Mouse (Mus musculus): ENCODE results near the gene Mgl2. TPM values are rescaled to one million over a fixed set of nuclear protein-coding genes. Genes with fewer than 3 reads are reported as not detected.

The Mgl2 gene
- 5.0 TPM for polyA plus RNA-seq (2014; fragmentation: Illumina TruSeq; extraction: RNeasy Lipid Tissue Mini Kit (QIAGEN cat#74804); ENCODE audit: low read depth, low replicate concordance)

GRCm38 (mm10) chr11:70129926-70130379 lies at the start of gene Mgl2:
Mgl2 (plus strand) TSS chr11:70130329.

GRCm38 (mm10) chr11:70091986-70092783 lies 37.9 kb upstream of the Mgl2 start, which contains the start of gene Asgr2:
Asgr2 (plus strand) TSS chr11:70092644.

GRCm38 (mm10) chr11:70155897-70156296 lies 25.8 kb downstream of the Mgl2 start, which contains the start of gene Clec10a:
Clec10a (plus strand) TSS chr11:70156197.

Other genes with a start within 250 kb of the Mgl2 start
- 2.9 TPM for gene Kctd11, start 248.9 kb upstream of the Mgl2 start, polyA plus RNA-seq (2014; fragmentation: Illumina TruSeq; extraction: RNeasy Lipid Tissue Mini Kit (QIAGEN cat#74804); ENCODE audit: low read depth, low replicate concordance)
- 0.57 TPM for gene Acap1, start 234.8 kb upstream of the Mgl2 start, polyA plus RNA-seq (2014; fragmentation: Illumina TruSeq; extraction: RNeasy Lipid Tissue Mini Kit (QIAGEN cat#74804); ENCODE audit: low read depth, low replicate concordance)
- gene 2810408A11Rik, start 229.3 kb upstream of the Mgl2 start, polyA plus RNA-seq (2014; fragmentation: Illumina TruSeq; extraction: RNeasy Lipid Tissue Mini Kit (QIAGEN cat#74804); ENCODE audit: low read depth, low replicate concordance), result 3.7 TPM
- 2.6 TPM for gene Neurl4, start 229.3 kb upstream of the Mgl2 start, polyA plus RNA-seq (2014; fragmentation: Illumina TruSeq; extraction: RNeasy Lipid Tissue Mini Kit (QIAGEN cat#74804); ENCODE audit: low read depth, low replicate concordance)
- gene Gps2, start 216.4 kb upstream of the Mgl2 start, polyA plus RNA-seq (2014; fragmentation: Illumina TruSeq; extraction: RNeasy Lipid Tissue Mini Kit (QIAGEN cat#74804); ENCODE audit: low read depth, low replicate concordance), result 18.3 TPM
- gene Eif5a, start 208.4 kb upstream of the Mgl2 start, polyA plus RNA-seq (2014; fragmentation: Illumina TruSeq; extraction: RNeasy Lipid Tissue Mini Kit (QIAGEN cat#74804); ENCODE audit: low read depth, low replicate concordance), result 144 TPM
- gene Ybx2, start 194.5 kb upstream of the Mgl2 start, polyA plus RNA-seq (2014; fragmentation: Illumina TruSeq; extraction: RNeasy Lipid Tissue Mini Kit (QIAGEN cat#74804); ENCODE audit: low read depth, low replicate concordance), result 22.3 TPM
- 0.98 TPM for gene Slc2a4, start 182.1 kb upstream of the Mgl2 start, polyA plus RNA-seq (2014; fragmentation: Illumina TruSeq; extraction: RNeasy Lipid Tissue Mini Kit (QIAGEN cat#74804); ENCODE audit: low read depth, low replicate concordance)
- gene Cldn7, start 165.6 kb upstream of the Mgl2 start, polyA plus RNA-seq (2014; fragmentation: Illumina TruSeq; extraction: RNeasy Lipid Tissue Mini Kit (QIAGEN cat#74804); ENCODE audit: low read depth, low replicate concordance), result 214 TPM
- gene Ctdnep1, start 149.2 kb upstream of the Mgl2 start, polyA plus RNA-seq (2014; fragmentation: Illumina TruSeq; extraction: RNeasy Lipid Tissue Mini Kit (QIAGEN cat#74804); ENCODE audit: low read depth, low replicate concordance), result 55.0 TPM
- 5.0 TPM for gene Elp5, start 147.8 kb upstream of the Mgl2 start, polyA plus RNA-seq (2014; fragmentation: Illumina TruSeq; extraction: RNeasy Lipid Tissue Mini Kit (QIAGEN cat#74804); ENCODE audit: low read depth, low replicate concordance)
- 508 TPM for gene Gabarap, start 139.2 kb upstream of the Mgl2 start, polyA plus RNA-seq (2014; fragmentation: Illumina TruSeq; extraction: RNeasy Lipid Tissue Mini Kit (QIAGEN cat#74804); ENCODE audit: low read depth, low replicate concordance)
- gene Phf23, start 134.6 kb upstream of the Mgl2 start, polyA plus RNA-seq (2014; fragmentation: Illumina TruSeq; extraction: RNeasy Lipid Tissue Mini Kit (QIAGEN cat#74804); ENCODE audit: low read depth, low replicate concordance), result 22.4 TPM
- 0.63 TPM for gene Dvl2, start 129.7 kb upstream of the Mgl2 start, polyA plus RNA-seq (2014; fragmentation: Illumina TruSeq; extraction: RNeasy Lipid Tissue Mini Kit (QIAGEN cat#74804); ENCODE audit: low read depth, low replicate concordance)
- 9.9 TPM for gene Acadvl, start 114.9 kb upstream of the Mgl2 start, polyA plus RNA-seq (2014; fragmentation: Illumina TruSeq; extraction: RNeasy Lipid Tissue Mini Kit (QIAGEN cat#74804); ENCODE audit: low read depth, low replicate concordance)
- 1.0 TPM for gene Dlg4, start 113.4 kb upstream of the Mgl2 start, polyA plus RNA-seq (2014; fragmentation: Illumina TruSeq; extraction: RNeasy Lipid Tissue Mini Kit (QIAGEN cat#74804); ENCODE audit: low read depth, low replicate concordance)
- gene Asgr1, start 76.2 kb upstream of the Mgl2 start, polyA plus RNA-seq (2014; fragmentation: Illumina TruSeq; extraction: RNeasy Lipid Tissue Mini Kit (QIAGEN cat#74804); ENCODE audit: low read depth, low replicate concordance), result not detected
- gene Asgr2, start 37.7 kb upstream of the Mgl2 start, polyA plus RNA-seq (2014; fragmentation: Illumina TruSeq; extraction: RNeasy Lipid Tissue Mini Kit (QIAGEN cat#74804); ENCODE audit: low read depth, low replicate concordance), result not detected
- 3.1 TPM for gene Clec10a, start 25.9 kb downstream of the Mgl2 start, polyA plus RNA-seq (2014; fragmentation: Illumina TruSeq; extraction: RNeasy Lipid Tissue Mini Kit (QIAGEN cat#74804); ENCODE audit: low read depth, low replicate concordance)
- 0.69 TPM for gene Slc16a11, start 82.4 kb downstream of the Mgl2 start, polyA plus RNA-seq (2014; fragmentation: Illumina TruSeq; extraction: RNeasy Lipid Tissue Mini Kit (QIAGEN cat#74804); ENCODE audit: low read depth, low replicate concordance)
- gene Slc16a13, start 90.7 kb downstream of the Mgl2 start, polyA plus RNA-seq (2014; fragmentation: Illumina TruSeq; extraction: RNeasy Lipid Tissue Mini Kit (QIAGEN cat#74804); ENCODE audit: low read depth, low replicate concordance), result 3.1 TPM
- gene Bcl6b, start 99.5 kb downstream of the Mgl2 start, polyA plus RNA-seq (2014; fragmentation: Illumina TruSeq; extraction: RNeasy Lipid Tissue Mini Kit (QIAGEN cat#74804); ENCODE audit: low read depth, low replicate concordance), result 2.3 TPM
- gene 0610010K14Rik, start 107.6 kb downstream of the Mgl2 start, polyA plus RNA-seq (2014; fragmentation: Illumina TruSeq; extraction: RNeasy Lipid Tissue Mini Kit (QIAGEN cat#74804); ENCODE audit: low read depth, low replicate concordance), result 1.8 TPM
- gene Gm21988, start 109.5 kb downstream of the Mgl2 start, polyA plus RNA-seq (2014; fragmentation: Illumina TruSeq; extraction: RNeasy Lipid Tissue Mini Kit (QIAGEN cat#74804); ENCODE audit: low read depth, low replicate concordance), result 0.69 TPM
- gene Rnasek, start 109.5 kb downstream of the Mgl2 start, polyA plus RNA-seq (2014; fragmentation: Illumina TruSeq; extraction: RNeasy Lipid Tissue Mini Kit (QIAGEN cat#74804); ENCODE audit: low read depth, low replicate concordance), result 24.0 TPM
- gene Alox12, start 125.0 kb downstream of the Mgl2 start, polyA plus RNA-seq (2014; fragmentation: Illumina TruSeq; extraction: RNeasy Lipid Tissue Mini Kit (QIAGEN cat#74804); ENCODE audit: low read depth, low replicate concordance), result 1.3 TPM
- not detected for gene Alox12e, start 192.3 kb downstream of the Mgl2 start, polyA plus RNA-seq (2014; fragmentation: Illumina TruSeq; extraction: RNeasy Lipid Tissue Mini Kit (QIAGEN cat#74804); ENCODE audit: low read depth, low replicate concordance)
- 5.9 TPM for gene Alox15, start 221.7 kb downstream of the Mgl2 start, polyA plus RNA-seq (2014; fragmentation: Illumina TruSeq; extraction: RNeasy Lipid Tissue Mini Kit (QIAGEN cat#74804); ENCODE audit: low read depth, low replicate concordance)